Mouse (Mus musculus) layer of hippocampus, adult 2 months (tissue): Measurements from ENCODE around the gene Abi3. TPM values are rescaled to one million over a fixed set of nuclear protein-coding genes. Genes with fewer than 3 reads are reported as not detected.

ENCODE experiments used
- DNase-seq, 2 experiments: peaks; one replicate each; pipeline ENCODE4 v3.0.0; 2022; ENCODE audit warnings: low spot score in 2 of 2
- H3K27ac ChIP-seq: fragments of 200-600 bp; 2 replicates; pipeline ENCODE4 v1.8.1; 2022
- H3K4me3 ChIP-seq: fragments of 200-600 bp; 2 replicates; pipeline ENCODE4 v1.8.1; 2022; ENCODE audit warnings: mild to moderate bottlenecking
- CTCF ChIP-seq: fragments of 200-600 bp; conservative IDR thresholded peaks from 2 replicates; pipeline ENCODE4 v1.8.1; 2022; ENCODE audit warnings: antibody characterized with exemption, mild to moderate bottlenecking, moderate library complexity
- total RNA-seq, 2 experiments: library from RNA; stranded (reverse); gene quantifications; 2 replicates each; pipeline ENCODE4 v1.2.3; 2021

Abi3 gene
- total RNA-seq, 2 experiments from 2014 or later, result 3.3 to 6.8 TPM

GRCm38 (mm10) chr11:95810828-95811227 is 31.4 kb downstream of the Abi3 start:
- Histone ChIP-seq H3K27ac (no peak overlapping the region), H3K4me3 (no peak overlapping the region)
- no peak for TF ChIP-seq CTCF
- DNase-seq, result no peak

GRCm38 (mm10) chr11:95809603-95810002 is 32.7 kb downstream of the Abi3 start:
- no peak overlapping the region for H3K4me3 ChIP-seq
- H3K27ac ChIP-seq, result no peak overlapping the region
- no peak for DNase-seq
- TF ChIP-seq CTCF, result no peak

- Histone ChIP-seq H3K4me3 (no peak overlapping the region), H3K27ac (no peak overlapping the region)
- DNase-seq, result no peak
- no peak for TF ChIP-seq CTCF
These were observed 33.7 kb downstream of the Abi3 start for GRCm38 (mm10) chr11:95808448-95809011.

GRCm38 (mm10) chr11:95807884-95808283 is 34.4 kb downstream of the Abi3 start:
- no peak overlapping the region for H3K27ac ChIP-seq
- TF ChIP-seq CTCF, result no peak
- DNase-seq, result no peak
- no peak overlapping the region for H3K4me3 ChIP-seq

GRCm38 (mm10) chr11:95805527-95805926 is 36.7 kb downstream of the Abi3 start:
- Histone ChIP-seq H3K4me3 (no peak overlapping the region), H3K27ac (no peak overlapping the region)
- DNase-seq, result no peak
- TF ChIP-seq CTCF, result no peak

GRCm38 (mm10) chr11:95805010-95805409 is 37.3 kb downstream of the Abi3 start:
- TF ChIP-seq CTCF, result no peak
- Histone ChIP-seq H3K4me3 (no peak overlapping the region), H3K27ac (no peak overlapping the region)
- no peak for DNase-seq

- Histone ChIP-seq H3K4me3 (no peak overlapping the region), H3K27ac (no peak overlapping the region)
- no peak for DNase-seq
- TF ChIP-seq CTCF, result no peak
These were observed 46.7 kb downstream of the Abi3 start for GRCm38 (mm10) chr11:95795582-95795981.

GRCm38 (mm10) chr11:95794201-95794600 is 48.1 kb downstream of the Abi3 start:
- DNase-seq, result no peak
- H3K4me3 ChIP-seq, result no peak overlapping the region
- H3K27ac ChIP-seq, result no peak overlapping the region
- TF ChIP-seq CTCF, result no peak

GRCm38 (mm10) chr11:95792950-95793509 is 49.2 kb downstream of the Abi3 start:
- no peak overlapping the region for H3K4me3 ChIP-seq
- DNase-seq, result no peak
- TF ChIP-seq CTCF, result no peak
- no peak overlapping the region for H3K27ac ChIP-seq

GRCm38 (mm10) chr11:95791787-95792186 is 50.5 kb downstream of the Abi3 start:
- TF ChIP-seq CTCF, result no peak
- H3K4me3 ChIP-seq, result no peak overlapping the region
- DNase-seq, result peak; percentile 73 to 81
- H3K27ac ChIP-seq, result peak overlapping the region; percentile 53; the same call in 1 of the 2 replicates

GRCm38 (mm10) chr11:95789451-95789891 is 52.8 kb downstream of the Abi3 start:
- DNase-seq, result no peak
- Histone ChIP-seq H3K4me3 (no peak overlapping the region), H3K27ac (no peak overlapping the region)
- no peak for TF ChIP-seq CTCF

- no peak for DNase-seq
- H3K27ac ChIP-seq, result no peak overlapping the region
- no peak for TF ChIP-seq CTCF
- H3K4me3 ChIP-seq, result no peak overlapping the region
These were observed 55.8 kb downstream of the Abi3 start for GRCm38 (mm10) chr11:95786511-95786910.

- TF ChIP-seq CTCF, result peak; percentile 61
- no peak overlapping the region for H3K27ac ChIP-seq
- no peak for DNase-seq
- H3K4me3 ChIP-seq, result no peak overlapping the region
These were observed 56.6 kb downstream of the Abi3 start for GRCm38 (mm10) chr11:95785675-95786074.

- no peak overlapping the region for H3K27ac ChIP-seq
- no peak for TF ChIP-seq CTCF
- H3K4me3 ChIP-seq, result no peak overlapping the region
- no peak for DNase-seq
These were observed 58.3 kb downstream of the Abi3 start for GRCm38 (mm10) chr11:95783958-95784357.
